In the genomic region with DNA sequence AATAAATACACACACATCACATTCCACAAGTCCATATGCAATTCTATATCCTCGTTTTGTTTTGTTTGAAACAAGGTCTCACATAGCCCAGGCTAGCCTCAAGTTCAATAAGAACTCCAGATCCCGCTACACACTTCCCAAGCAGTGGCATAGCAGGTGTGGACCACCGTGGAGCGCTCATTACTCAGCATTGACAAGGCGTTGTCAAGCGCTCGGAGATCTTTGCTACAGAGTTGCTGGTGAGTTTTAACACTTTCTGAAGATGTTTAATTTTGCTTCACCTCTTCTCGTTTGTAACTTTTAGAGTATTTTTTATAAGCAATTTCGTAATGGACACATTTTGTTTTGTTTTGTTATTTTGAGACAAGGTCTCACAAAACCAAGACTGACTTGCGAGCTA, we compare ENCODE assay signal across 32 mouse cellular contexts. TPM values are rescaled to one million over a fixed set of nuclear protein-coding genes. Genes with fewer than 3 reads are reported as not detected.
"Had no signal": no experiment of that assay in that cellular context is flagged by ENCODE, and none has a peak within 500 bp of the region (broad histone marks: within the 10 kb centered on the region; RNA-seq: fewer than 3 reads in every experiment).

No protein-coding gene starts in this region.

- H3K4me3 ChIP-seq: left cerebral cortex, adult 2 months; limb, embryonic 12.5 days; lung, embryonic 15.5 days; midbrain, embryonic 15.5 days had no signal

- H3K36me3 ChIP-seq: limb, embryonic 10.5 days; limb, embryonic 12.5 days; limb, embryonic 13.5 days; limb, embryonic 15.5 days; liver, embryonic 12.5 days; liver, embryonic 13.5 days; liver, embryonic 15.5 days; lung, embryonic 15.5 days; midbrain, embryonic 10.5 days; midbrain, embryonic 12.5 days; midbrain, embryonic 15.5 days had no signal

- H3K27ac ChIP-seq: left cerebral cortex, adult 2 months; limb, embryonic 10.5 days; limb, embryonic 12.5 days; limb, embryonic 13.5 days; limb, embryonic 15.5 days; liver, embryonic 12.5 days; liver, embryonic 13.5 days; liver, embryonic 14.5 days; liver, embryonic 15.5 days; lung, embryonic 15.5 days; macrophage; midbrain, embryonic 10.5 days; midbrain, embryonic 12.5 days; midbrain, embryonic 15.5 days had no signal

- H3K4me2 ChIP-seq: liver, embryonic 11.5 days; midbrain, embryonic 15.5 days had no signal

- ATAC-seq: liver, embryonic 12.5 days; liver, postnatal 0 days; lung, postnatal 0 days; midbrain, embryonic 15.5 days; midbrain, embryonic 16.5 days had no signal

- DNase-seq: left cerebral cortex, postnatal 4 days; liver; liver, embryonic 13.5 days; liver, postnatal 0 days; lung, adult 18-20 months; lung, adult 2 months; lung, embryonic 14.5 days; lung, postnatal 10 days; lung, postnatal 14 days; lung, postnatal 36 days; lung, postnatal 4 days; midbrain, embryonic 14.5 days had no signal

- H3K9me3 ChIP-seq: limb, embryonic 10.5 days; limb, embryonic 12.5 days; limb, embryonic 13.5 days; limb, embryonic 15.5 days; liver, embryonic 12.5 days; liver, embryonic 13.5 days; liver, embryonic 15.5 days; lung, embryonic 15.5 days; megakaryocyte, embryonic 14.5 days; midbrain, embryonic 10.5 days; midbrain, embryonic 12.5 days; midbrain, embryonic 15.5 days had no signal

- H3K27me3 ChIP-seq: limb, embryonic 15.5 days; lung, embryonic 15.5 days; megakaryocyte, embryonic 14.5 days; midbrain, embryonic 15.5 days had no signal

- H3K9ac ChIP-seq: limb, embryonic 12.5 days; limb, embryonic 15.5 days; liver, embryonic 12.5 days; liver, embryonic 14.5 days; liver, postnatal 0 days; lung, embryonic 15.5 days had no signal

RNA-seq across cellular contexts. Expression of gene Hand1, which starts 33.2 kb away (rescaled TPM):
- polyA plus RNA-seq: liver, adult 2 months; lung, adult 2 months; lung, embryonic 14.5 days; lung, postnatal 0 days; macrophage; midbrain, embryonic 10.5 days; midbrain, embryonic 12.5 days; midbrain, embryonic 14.5 days; midbrain, embryonic 15.5 days; midbrain, embryonic 16.5 days; midbrain, postnatal 0 days; myocyte had no signal
